20 mouse cellular contexts compared by ENCODE assay signal in genomic region chr6:137079701-137080100, GRCm38 (mm10).
"Had no signal": no experiment of that assay in that cellular context is flagged by ENCODE, and none has a peak within 500 bp of the region (broad histone marks: within the 10 kb centered on the region; RNA-seq: fewer than 3 reads in every experiment).

No protein-coding gene starts in this region.

- ATAC-seq: liver, postnatal 0 days; midbrain, embryonic 16.5 days had no signal

- H3K4me1 ChIP-seq: lung, embryonic 15.5 days; midbrain, embryonic 10.5 days; midbrain, embryonic 12.5 days; neural tube, embryonic 13.5 days; neural tube, embryonic 15.5 days had no signal

- H3K27me3 ChIP-seq: lung, embryonic 15.5 days; midbrain, embryonic 12.5 days; neural tube, embryonic 13.5 days; neural tube, embryonic 15.5 days had no signal

- H3K9ac ChIP-seq: liver, postnatal 0 days; lung, embryonic 15.5 days; midbrain, embryonic 12.5 days; neural tube, embryonic 13.5 days; neural tube, embryonic 15.5 days had no signal

- H3K27ac ChIP-seq: lung, embryonic 15.5 days; midbrain, embryonic 10.5 days; midbrain, embryonic 12.5 days; neural tube, embryonic 13.5 days; neural tube, embryonic 15.5 days had no signal

- DNase-seq: lung, adult 2 months; lung, postnatal 10 days; lung, postnatal 4 days; midbrain, embryonic 14.5 days; retina, postnatal 1 day; right cerebral cortex, adult 18-20 months; right cerebral cortex, postnatal 25 days; right cerebral cortex, postnatal 4 days; spleen, adult 18-20 months; thymus, adult 18-20 months; thymus, postnatal 14 days; thymus, postnatal 4 days had no signal

- H3K36me3 ChIP-seq: lung, embryonic 15.5 days; midbrain, embryonic 10.5 days; midbrain, embryonic 12.5 days; neural tube, embryonic 13.5 days; neural tube, embryonic 15.5 days had no signal

- H3K4me2 ChIP-seq: lung, embryonic 15.5 days; midbrain, embryonic 12.5 days; neural tube, embryonic 13.5 days; neural tube, embryonic 15.5 days had no signal

- H3K4me3 ChIP-seq: lung, embryonic 15.5 days; midbrain, embryonic 10.5 days; midbrain, embryonic 12.5 days; myocyte; neural tube, embryonic 13.5 days; neural tube, embryonic 15.5 days had no signal

- H3K9me3 ChIP-seq: lung, embryonic 15.5 days; midbrain, embryonic 10.5 days; midbrain, embryonic 12.5 days; neural tube, embryonic 15.5 days had no signal
